Mouse (Mus musculus): ENCODE measurements around the gene Masp1.

The Masp1 gene

GRCm38 (mm10) chr16:23401959-23402358 lies 118.7 kb downstream of the Masp1 start:
- no peak for DNase-seq (ENCODE audit: extremely low spot score)

GRCm38 (mm10) chr16:23401463-23401862 lies 119.2 kb downstream of the Masp1 start:
- DNase-seq (ENCODE audit: extremely low spot score), result peak; percentile 9
